Mouse (Mus musculus) embryonic fibroblast, embryonic 13.5 days (primary cell): ENCODE data around the gene Bid.

Source experiments
- CTCF ChIP-seq: IDR thresholded peaks from 2 replicates; pipeline ENCODE4 v1.5.1; 2011; ENCODE audit warnings: mild to moderate bottlenecking, control low read depth, low read length, moderate library complexity, borderline replicate concordance; ENCODE audit not compliant: insufficient read depth
- POLR2A ChIP-seq: IDR thresholded peaks from 2 replicates; pipeline ENCODE4 v1.6.1; 2011; ENCODE audit warnings: low read depth, mild to moderate bottlenecking, control low read depth, low read length, moderate library complexity

DNA sequence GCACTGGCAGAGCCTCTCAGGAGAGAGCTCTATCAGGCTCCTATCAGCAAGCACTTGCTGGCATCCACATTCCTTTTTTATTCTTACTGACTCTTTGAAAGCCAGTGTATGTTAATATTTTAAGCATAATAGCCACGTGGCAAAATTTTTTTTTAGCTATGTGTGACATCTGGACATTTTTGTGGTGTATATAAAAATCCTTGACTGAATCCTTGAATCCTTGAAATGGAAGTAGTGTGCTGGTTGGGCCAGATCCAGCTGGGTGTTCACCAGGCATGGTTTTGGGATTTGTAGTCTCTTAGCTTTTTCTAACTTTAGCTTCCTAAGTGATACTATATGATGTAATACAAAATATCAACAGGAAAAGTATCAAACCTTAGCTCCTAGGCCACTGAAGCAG, 47.8 kb downstream of the Bid start:
- TF ChIP-seq POLR2A (no peak), CTCF (no peak)
